Mouse (Mus musculus) heart, postnatal 14 days (tissue): ENCODE results near the gene Samd13. TPM values are rescaled to one million over a fixed set of nuclear protein-coding genes. Genes with fewer than 3 reads are reported as not detected.

Experiments used
- DNase-seq, 2 experiments: peaks; one replicate each; pipeline ENCODE4 v3.0.0; 2021 to 2022
- intact Hi-C: fragments of 180-260 bp; cut with DNase I; formaldehyde crosslinking; loops from one replicate; pipeline ENCODE4 v1.15.1; 2025
- total RNA-seq, 2 experiments: library from RNA; stranded (reverse); gene quantifications; 2 replicates each; pipeline ENCODE4 v1.2.3; 2021

Gene Samd13
- total RNA-seq, 2 experiments from 2014 or later: 1.4 to 2.6 TPM

GRCm38 (mm10) chr3:146618357-146618756 is 67.0 kb downstream of the Samd13 start:
- no peak for DNase-seq
- intact Hi-C loops: no loop called here

GRCm38 (mm10) chr3:146617946-146618345 is 67.4 kb downstream of the Samd13 start:
- intact Hi-C loops: no loop called here
- DNase-seq: no peak

- no peak for DNase-seq
- intact Hi-C loops: no loop called here
These were observed 68.7 kb downstream of the Samd13 start for GRCm38 (mm10) chr3:146616533-146617283.

GRCm38 (mm10) chr3:146615496-146615895 is 69.9 kb downstream of the Samd13 start, which contains the start of gene Dnase2b:
Gene Dnase2b (minus strand): TSS chr3:146615596.
- DNase-seq: no peak
- intact Hi-C loops: no loop called here

GRCm38 (mm10) chr3:146611821-146612220 is 73.6 kb downstream of the Samd13 start:
- intact Hi-C loops: no loop called here
- peak; percentile 45 for DNase-seq

GRCm38 (mm10) chr3:146611261-146611660 is 74.1 kb downstream of the Samd13 start:
- intact Hi-C loops: no loop called here

GRCm38 (mm10) chr3:146610322-146610721 is 75.1 kb downstream of the Samd13 start:
- no peak for DNase-seq
- intact Hi-C loops: no loop called here

More at GRCm38 (mm10) chr3:146611261-146611660, 74.1 kb downstream of the Samd13 start:
- DNase-seq: no peak

GRCm38 (mm10) chr3:146607368-146607767 is 78.0 kb downstream of the Samd13 start:
- intact Hi-C loops: no loop called here
- no peak for DNase-seq

- DNase-seq: no peak
- intact Hi-C loops: no loop called here
These were observed 80.7 kb downstream of the Samd13 start for GRCm38 (mm10) chr3:146604647-146605046.

- intact Hi-C loops: no loop called here
- no peak for DNase-seq
These were observed 82.9 kb downstream of the Samd13 start for GRCm38 (mm10) chr3:146602531-146602930.

- intact Hi-C loops: no loop called here
- no peak for DNase-seq
These were observed 84.2 kb downstream of the Samd13 start for GRCm38 (mm10) chr3:146601205-146601604.

GRCm38 (mm10) chr3:146599198-146599900 is 86.0 kb downstream of the Samd13 start:
- intact Hi-C loops: no loop called here
- DNase-seq: no peak

- intact Hi-C loops: no loop called here
- no peak for DNase-seq
These were observed 87.0 kb downstream of the Samd13 start for GRCm38 (mm10) chr3:146598411-146598810.

- no peak for DNase-seq
- intact Hi-C loops: no loop called here
These were observed 88.5 kb downstream of the Samd13 start for GRCm38 (mm10) chr3:146596864-146597263.

- intact Hi-C loops: no loop called here
These were observed 89.0 kb downstream of the Samd13 start for GRCm38 (mm10) chr3:146596387-146596786.

GRCm38 (mm10) chr3:146595440-146595839 is 90.0 kb downstream of the Samd13 start:
- DNase-seq: no peak
- intact Hi-C loops: no loop called here

More at GRCm38 (mm10) chr3:146596387-146596786, 89.0 kb downstream of the Samd13 start:
- no peak for DNase-seq

Other genes starting within 250 kb of the Samd13 start
- gene Ctbs, start 235.8 kb downstream of the Samd13 start, total RNA-seq: 1 to 10 TPM; 4.0 to 4.7 TPM
- gene Spata1, start 185.8 kb downstream of the Samd13 start, total RNA-seq: 1 to 10 TPM; 2.7 to 3.6 TPM
- 100 to 1,000 TPM; 201 to 215 TPM for gene Gng5, start 185.8 kb downstream of the Samd13 start, total RNA-seq
- gene Rpf1, start 164.2 kb downstream of the Samd13 start, total RNA-seq: 10 to 100 TPM; 13.6 to 14.4 TPM
- not detected for gene Uox, start 115.2 kb downstream of the Samd13 start, total RNA-seq
- not detected for gene Dnase2b, start 70.0 kb downstream of the Samd13 start, total RNA-seq
- gene 4930503B20Rik, start 34.3 kb downstream of the Samd13 start, total RNA-seq: under 1 TPM in 1 of 2 experiments, not detected in 1; 0.15 TPM
- gene Prkacb, start 127.4 kb upstream of the Samd13 start, total RNA-seq: 10 to 100 TPM; 62.5 to 68.3 TPM
- gene Ttll7, start 166.8 kb upstream of the Samd13 start, total RNA-seq: 1 to 10 TPM; 3.8 TPM